Mouse (Mus musculus) ovary, postnatal 14 days (tissue): ENCODE measurements around the gene Pus1.
"Not testable (repeated sequence)": the region's sequence is repeated elsewhere in the genome, so short reads cannot be mapped to it uniquely, and the experiment has no call there.

Experiments
- DNase-seq: peaks from one replicate; pipeline ENCODE4 v3.0.0; 2022; ENCODE audit warnings: low spot score

The Pus1 gene

DNA sequence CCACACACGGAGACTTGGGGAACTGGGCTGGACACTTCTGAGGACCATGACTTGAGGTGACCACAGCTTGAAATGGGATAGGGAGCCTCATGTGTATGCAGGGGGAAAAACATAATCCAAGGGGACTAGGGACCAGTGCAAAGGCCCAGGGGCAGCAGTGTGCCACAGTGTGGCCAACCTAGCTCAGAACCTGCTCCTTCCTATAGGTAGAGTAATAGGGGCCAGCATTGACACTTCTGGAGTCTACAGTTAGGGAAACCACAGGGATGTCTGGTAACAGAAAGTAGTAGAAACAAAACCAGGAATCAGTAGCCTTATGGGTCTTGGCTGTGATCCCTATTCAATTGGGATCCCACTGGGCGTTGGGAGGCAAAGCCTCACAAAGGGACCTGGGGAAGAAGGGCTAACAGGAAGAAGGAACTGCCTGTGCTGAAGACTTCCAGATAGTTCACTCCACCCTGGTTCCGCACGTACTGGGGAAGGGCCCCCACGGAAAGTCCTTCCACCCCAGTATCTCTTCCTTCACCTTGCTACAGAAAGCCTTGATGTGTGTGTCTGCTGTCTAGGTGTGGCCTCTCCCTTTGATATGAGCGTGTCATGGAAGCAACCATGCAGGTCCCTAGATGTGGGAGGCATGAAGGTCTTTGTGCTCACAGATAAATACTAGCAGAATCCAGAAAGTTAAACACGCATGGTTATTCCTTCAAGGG, 1.2 kb upstream of the Pus1 start:
- no peak for DNase-seq

DNA sequence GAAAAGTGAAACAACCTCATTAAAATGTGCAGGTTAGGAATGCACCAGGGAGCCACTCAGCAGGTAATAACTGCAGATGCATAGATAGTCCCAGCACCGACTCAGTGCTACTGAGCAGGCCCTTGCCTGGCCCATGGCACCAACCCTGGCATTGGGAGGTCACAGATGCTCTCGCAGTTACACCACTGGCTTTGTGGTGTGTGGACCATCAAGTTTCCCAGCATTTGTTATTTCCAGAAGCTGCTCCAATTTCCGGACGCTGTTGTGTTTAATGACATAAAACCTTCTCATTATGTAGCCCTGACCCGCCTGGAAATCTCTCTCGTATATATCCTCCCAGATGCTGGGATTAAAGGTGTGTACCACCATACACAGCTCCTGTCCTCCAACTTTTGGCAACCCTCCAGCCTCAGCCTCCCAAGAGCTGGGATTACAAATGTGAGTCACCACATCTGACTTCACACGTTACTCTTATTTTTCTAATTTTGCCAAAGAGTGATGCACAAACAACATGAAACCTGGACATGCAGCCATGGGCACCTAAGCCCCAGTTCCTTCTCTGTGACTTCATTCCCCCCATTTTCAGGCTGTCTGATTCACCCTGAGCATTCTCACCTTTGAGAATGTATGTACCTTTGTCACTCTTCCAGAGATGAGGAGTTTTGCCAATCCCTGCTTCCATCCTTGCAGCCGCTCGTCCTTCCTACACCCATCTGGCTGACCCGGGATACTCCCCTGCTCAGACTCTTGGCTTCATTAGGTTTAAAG, 486 bp upstream of the Pus1 start:
- no peak for DNase-seq

DNA sequence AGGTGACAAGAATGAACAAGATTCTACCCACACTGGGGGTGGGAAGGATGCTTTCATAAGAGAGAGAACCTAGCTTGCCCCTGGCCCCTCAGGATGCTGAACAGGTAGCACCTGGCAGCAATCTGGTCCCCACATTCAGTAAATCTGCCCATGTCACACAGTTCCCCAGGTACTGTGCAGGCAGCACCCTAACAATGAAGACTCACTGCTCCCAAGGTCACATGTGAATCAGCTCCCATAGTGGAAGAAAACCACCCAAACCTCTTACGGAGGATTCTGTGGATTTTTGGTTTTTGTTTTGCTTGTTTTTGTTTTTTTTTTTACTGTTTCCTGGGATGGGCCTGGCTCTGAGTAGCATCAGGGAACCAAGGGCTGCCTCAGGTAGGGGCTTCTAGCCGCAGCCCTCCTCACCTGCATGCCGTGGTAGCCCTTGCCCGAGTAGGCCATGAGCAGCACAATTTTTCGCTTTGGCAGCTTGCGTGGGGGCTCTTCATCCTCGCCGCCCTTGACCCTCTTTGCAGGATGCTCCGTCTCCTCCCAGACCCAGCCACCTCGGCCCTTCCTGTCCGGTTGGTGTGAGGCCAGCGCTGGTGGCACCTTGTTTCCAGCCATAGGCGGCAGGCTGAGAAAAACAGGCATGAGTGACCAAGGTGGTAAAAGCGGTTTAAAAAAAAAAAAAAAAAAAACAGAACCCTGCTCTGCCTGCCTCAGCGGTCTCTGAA, 1.0 kb downstream of the Pus1 start:
- no peak for DNase-seq

DNA sequence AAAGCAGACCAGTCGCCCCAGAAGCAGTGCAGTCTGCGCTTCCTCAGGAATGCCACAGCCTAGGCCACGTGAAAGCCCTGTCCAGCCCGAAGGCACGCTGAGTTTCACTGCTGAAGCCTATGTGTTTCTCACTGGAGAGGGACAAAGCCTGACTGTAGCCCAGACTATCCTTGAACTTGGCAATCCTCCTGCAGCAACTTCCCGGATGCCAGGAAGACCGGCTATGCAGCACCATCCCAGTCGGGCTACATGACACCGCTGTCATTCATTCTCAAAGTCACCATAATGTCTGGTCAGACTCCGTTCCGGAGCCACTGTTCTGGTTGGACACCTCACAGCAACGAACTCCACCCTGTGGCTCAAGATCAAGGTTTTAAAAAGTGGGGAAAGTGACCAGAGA, 2.2 kb downstream of the Pus1 start:
- no peak for DNase-seq

DNA sequence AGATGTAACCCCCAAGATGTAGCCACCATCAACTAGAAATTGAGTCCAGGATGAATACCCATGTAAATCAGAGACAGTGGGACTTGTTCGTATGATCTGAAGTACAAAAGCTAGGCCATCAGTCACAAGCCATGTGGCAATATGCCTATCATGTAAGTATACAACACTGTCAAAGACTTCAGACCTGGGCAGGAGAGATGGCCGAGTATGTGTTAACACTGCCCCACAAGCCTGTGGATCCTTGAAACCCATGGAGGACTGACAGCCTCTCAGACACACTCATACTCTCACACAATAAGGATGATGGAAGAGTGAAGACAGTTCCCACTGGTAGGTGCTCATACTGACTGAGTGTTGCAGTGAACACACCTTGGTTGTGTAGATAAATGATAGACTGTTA, 4.3 kb downstream of the Pus1 start:
- no peak for DNase-seq

DNA sequence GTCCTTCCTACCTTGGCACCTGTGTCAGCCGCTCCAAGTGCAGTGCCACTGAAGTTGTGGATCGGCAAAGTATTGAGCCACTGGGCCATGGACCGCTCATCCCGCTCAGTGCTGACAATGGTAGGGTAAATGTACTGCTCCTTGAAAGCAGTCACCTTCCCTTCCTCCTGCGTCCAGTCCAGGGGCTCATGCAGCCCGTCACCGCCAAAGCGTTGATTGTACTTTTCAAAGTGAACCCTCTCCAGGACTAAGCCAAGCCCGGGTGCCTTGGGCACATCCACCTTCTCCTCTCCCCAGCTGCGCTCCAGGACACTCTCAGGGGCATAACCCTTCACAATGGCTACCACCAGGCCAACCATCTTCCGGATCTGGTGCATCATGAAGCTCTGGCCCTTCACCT, 5.9 kb downstream of the Pus1 start:
- no peak for DNase-seq

DNA sequence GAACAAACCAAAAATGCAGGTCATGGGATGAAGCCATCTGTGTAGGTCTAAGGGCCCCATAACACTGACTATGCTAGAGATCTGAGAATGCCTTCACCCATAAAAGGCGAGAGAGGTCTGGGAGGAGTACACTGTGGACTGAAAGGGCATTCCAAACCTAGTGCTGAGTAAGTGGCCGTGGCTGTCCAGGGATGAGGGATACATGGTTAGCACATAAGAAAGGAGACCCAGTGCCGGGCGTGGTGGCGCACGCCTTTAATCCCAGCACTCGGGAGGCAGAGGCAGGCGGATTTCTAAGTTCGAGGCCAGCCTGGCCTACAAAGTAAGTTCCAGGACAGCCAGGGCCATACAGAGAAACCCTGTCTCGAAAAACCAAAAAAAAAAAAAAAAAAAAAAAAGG, 7.5 kb downstream of the Pus1 start:
- DNase-seq: not testable (repeated sequence)

DNA sequence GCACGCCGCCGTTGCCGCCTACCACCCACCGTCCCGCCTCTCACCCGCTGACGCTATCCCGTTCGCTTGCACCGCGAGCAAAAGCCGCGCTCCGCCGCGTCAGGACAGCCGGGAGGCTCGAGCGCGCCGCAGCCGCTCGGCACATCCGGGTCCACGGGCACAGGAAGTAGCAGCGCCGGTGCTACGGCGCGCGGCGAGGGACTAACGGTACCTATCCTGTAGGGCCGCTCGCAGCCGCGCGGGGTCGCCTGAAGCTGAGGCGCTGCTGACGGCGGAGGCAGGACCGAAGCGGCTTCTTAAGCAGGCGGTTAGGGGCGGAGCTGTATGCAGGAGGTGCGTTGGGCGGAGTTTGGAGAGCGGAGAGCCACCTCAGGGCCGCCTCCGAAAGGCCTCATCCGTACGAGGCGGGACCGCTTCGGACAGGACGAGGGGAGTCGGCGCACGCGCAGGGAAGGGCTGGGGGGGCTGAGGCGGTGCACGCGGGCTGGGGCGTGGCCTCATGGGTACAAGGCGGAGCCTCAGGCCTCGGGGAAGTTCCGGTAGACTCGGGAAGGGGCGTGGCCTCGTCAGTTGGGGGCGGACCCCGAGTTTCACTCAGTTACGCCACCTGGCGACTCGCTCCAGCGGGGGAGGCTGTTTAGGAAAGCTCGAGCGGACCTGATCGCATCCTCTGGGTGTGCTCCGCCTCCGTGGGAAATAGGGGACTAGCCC, 9.9 kb downstream of the Pus1 start, which contains the start of gene Ep400:
Gene Ep400 (minus strand): TSS at position 270 of the 711 bp plus-strand sequence.
- DNase-seq: peak; percentile 100

DNA sequence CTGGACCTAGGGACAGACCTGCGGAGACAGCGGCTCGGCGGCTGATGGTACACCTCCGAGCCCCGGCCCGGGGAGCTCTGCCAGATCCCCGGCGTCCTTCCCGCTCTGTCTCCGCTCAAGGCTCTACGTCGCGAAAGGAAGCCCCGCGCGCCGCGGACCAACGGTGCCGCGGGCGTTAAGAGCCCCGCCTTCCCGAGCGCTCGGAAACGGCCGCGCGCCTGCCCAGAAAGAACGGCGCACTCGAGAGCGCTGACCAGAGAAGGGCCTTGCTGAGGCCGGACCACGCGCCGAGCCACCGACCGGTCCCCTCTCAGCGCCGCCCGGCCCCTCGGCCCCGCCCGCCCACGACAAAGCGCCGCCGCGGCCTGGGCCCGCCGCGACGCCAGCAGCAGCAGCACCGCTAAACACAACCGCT, 10.4 kb downstream of the Pus1 start:
- no peak for DNase-seq

DNA sequence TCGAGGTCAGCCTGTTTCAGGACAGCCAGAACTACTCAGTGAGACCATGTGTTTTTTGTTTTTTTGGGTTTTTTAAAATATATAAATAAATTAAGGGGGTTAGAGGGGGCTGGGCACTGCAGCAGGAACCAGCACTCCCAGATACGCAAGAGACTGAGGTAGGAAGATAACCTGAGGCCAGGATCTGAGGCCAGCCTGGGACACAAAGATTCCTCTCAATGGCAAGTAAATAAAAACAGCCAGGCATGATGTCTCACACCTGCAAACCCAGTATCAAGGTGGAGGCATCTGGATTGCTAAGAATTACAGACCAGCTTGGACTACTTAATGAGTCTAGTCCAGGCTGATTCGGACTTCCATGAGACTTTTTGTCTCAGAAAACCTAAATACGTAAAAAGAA, 11.2 kb downstream of the Pus1 start:
- no peak for DNase-seq

DNA sequence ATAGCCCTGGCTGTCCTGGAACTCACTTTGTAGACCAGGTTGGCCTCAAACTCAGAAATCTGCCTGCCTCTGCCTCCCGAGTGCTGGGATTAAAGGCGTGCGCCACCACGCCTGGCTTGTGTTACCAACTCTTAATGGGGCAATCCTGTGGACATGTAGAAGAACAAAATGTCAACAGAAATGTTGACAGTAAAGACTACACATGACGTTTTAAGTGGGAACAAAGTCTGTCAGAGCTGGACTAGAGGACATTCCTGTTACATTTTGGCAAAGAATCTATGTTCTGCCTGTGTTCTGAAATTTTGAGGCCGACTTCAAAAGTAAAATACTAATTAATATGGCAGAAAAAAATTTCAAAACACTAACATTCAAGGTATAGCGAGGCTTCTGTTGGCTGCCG, 16.6 kb downstream of the Pus1 start:
- no peak for DNase-seq

DNA sequence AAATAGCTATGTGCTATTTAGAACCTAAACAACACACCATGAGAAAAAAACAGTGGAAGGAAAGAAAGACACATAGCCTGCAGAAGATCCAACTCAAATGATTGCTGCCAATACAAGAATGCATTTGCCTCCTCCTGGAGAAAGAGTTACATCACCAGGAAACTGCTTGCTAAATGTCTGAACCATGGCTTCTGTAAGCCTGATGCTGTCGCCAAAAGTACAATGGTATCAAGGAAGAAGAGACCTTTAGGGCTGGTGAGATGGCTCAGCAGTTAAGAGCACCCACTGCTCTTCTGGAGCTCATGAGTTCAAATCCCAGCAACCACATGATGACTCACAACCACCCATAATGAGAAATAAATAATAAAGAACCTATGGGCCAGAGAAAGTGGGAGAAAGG, 35.4 kb downstream of the Pus1 start:
- no peak for DNase-seq

DNA sequence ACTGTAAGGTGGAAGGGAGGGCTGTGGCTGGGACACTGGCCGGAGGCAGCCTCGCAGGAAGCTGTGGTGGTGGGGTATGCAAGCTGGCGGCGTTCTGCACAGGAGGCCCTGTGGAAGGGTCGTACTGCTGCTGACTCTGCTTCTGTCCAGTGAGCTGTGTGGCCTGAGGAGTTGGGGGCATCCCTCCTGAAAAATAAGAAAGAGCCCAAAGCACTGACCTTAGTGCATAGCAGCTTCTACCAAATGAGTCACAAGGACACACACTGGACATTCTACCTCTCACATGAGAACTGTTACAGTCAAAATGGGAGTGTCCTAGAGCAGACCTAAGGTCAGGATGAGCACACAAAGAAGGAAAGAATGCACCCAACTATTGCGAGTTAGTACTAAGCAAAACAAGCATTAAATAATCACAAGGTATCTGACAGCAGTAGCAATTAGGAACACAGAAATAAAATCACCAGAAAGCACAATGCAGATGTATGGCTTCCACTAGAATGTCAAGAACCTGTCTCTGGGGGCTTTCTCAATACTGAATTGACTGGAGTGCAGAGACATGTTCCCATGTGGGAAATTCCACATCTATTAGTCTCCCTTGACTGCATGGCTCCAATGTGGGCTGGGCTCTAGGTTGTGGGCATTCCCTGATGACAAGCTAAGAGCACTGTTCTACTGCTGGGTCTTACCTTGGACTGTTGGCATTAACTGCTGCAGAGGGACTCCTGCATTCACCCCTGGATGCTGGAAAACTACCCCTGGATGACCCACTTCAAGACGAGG, 40.8 kb downstream of the Pus1 start:
- DNase-seq: no peak

DNA sequence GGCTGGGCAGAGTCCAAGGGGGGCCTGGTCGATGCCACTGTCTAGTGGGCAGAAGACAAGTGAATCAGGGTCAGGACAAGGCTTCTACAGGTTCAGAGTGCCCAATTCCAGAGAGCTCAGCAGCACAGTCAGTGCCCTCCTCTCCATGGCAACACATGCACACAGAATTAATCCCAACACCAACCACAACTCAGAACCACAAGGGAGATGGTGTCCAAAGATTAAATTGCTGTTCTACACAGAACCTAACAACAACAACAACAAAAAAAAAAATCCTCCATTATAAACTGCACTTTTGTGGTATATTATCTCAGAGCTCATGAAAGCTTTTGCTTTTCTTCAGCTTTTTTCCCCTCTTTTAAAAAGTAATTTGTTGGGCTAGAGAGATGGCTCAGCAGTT, 44.9 kb downstream of the Pus1 start:
- DNase-seq: no peak

DNA sequence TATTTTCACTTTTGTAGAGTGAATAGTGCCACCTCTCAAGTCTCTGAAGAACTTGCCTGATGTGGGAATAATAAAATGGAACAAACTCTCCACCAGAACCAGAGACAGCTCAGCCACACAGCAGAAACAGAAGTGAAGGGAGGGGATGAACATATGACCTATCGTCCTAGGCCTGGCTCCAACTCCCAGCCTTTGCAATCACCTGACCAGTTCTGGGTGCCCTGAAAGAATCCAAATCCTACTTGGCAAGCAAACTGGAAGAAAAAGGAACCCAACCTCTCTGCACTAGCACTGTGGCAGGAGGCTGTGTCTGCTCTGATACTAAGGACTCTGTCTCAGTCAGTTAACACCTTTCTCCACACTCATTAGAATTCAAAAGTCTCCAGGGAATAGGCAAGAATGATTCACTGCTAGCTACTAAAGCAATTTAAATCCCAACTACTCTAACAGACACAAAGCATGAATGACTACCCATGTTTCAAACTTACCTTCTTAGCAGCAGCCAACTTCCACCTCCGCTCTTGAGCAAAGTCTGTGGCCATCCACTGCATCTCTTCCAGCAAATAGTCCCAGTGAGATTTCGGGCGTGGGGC, 47.1 kb downstream of the Pus1 start:
- no peak for DNase-seq

DNA sequence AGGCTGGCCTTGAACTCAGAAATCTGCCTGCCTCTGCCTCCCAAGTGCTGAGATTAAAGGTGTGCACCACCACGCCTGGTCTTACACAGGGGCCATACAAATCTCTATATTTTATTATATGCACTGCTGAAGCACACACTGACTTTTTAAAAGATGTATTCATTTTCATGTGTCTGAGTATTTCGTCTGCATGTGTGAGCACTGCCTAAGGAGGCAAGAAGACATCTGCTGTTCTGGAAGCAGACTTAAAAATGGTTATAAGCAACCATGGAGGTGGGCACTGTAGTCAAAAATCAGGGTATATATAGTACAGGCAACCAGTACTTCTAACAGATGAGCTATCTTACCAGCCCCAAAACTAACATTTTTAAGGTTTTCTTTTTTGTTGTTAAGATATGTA, 49.2 kb downstream of the Pus1 start:
- DNase-seq: no peak

DNA sequence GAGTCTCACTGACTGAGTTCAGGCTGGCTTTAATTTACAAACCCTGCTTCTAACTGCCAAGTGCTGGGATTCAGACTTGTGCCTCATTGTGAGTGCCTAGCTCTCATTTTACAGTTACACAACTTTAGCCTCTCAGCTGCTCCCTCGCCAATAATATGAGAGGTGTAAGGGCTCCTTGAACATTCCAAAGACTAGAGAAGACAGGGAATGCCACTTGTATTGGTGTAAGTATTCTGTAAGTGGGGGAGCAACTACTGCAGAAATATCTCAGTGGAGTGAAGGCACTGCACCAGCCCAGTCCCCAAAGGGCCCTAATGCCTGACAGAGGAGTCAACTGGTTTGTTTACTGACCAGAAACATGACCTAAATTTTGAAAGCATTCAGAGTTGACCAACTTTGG, 52.6 kb downstream of the Pus1 start:
- DNase-seq: no peak
